Mouse (Mus musculus) T-helper 17 cell (primary cell): ENCODE data around the gene Kcnip1.

Source experiments
- in situ Hi-C, 2 experiments: fragments of 300-600 bp; cut with MboI, MseI; formaldehyde crosslinking; loops; 1 replicate in 1 of 2; 2 replicates in 1 of 2; pipeline ENCODE4 v1.15.1; 2025; ENCODE audit warnings: high pct_unique_total_duplicates in 2 of 2

Kcnip1 gene

DNA sequence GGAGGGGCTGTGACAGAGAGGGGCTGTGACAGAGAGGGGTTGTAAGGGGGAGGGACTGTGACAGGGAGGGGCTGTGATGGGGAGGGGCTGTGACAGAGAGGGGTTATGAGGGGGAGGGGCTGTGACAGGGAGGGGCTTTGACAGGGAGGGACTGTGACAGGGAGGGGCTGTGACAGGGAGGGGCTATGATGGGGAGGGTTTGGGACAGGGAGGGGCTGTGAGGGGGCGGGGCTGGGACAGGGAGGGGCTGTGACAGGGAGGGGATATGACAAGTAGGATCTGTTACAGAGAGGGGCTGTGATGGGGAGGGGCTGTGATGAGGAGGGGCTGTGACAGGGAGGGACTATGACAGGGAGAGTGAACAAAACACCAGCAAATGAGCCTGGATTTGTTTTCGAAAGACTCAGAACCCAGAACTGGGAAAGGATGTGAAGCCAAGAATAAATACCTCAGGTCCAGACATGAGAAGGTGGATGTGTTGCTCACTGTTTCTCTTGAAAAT is 290.9 kb downstream of the Kcnip1 start:
- in situ Hi-C loops = no loop called here

DNA sequence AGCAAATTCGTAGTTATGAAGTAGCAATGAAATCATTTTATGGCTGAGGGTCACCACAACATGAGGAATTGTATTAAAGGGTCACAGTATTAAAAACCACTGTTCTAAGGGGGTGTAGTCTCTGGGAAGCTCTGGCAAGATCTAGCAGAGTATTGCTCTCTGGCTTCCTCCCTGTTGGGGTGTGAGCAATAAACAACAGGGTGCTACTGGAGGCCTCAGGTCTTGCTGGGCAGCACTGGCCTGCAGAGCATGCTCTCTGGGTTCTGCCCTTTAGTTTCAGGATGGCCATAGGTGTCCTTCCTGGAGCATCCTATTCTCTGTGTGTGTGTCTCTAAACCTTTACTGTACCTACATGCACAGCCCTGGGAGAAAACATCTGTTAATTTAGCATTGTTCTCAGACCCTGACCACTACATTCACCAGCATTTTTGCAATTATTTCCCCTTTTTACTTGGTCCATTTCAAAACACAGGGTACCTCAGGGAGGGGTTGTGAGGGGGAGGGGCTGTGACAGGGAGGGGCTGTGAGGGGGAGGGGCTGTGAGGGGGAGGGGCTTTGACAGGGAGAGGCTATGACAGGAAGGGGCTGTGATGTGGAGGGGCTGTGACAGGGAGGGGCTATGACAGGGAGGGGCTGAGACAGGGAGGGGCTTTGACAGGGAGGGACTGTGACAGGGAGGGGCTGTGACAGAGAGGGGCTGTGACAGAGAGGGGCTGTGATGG is 291.6 kb downstream of the Kcnip1 start:
- in situ Hi-C loops = no loop called here

DNA sequence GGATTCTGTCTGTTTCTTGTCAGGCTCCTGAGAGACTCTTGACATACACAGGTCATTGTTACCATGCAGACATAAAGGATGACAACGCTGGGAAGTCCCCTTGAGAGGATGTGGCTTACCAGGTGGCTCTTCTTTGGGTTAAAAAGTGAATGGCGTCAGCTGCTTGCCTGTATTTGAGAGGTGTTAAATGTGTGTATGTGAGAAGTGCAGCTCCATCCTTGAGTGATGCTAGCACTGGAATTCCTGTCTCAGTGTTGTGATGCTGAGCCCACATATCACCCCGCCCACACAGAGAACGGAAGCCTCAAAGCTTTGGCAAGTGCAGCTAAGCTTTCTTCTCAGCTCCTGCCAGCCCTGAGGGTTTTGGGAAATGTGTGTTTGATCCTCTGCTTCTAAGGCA is 292.2 kb downstream of the Kcnip1 start:
- in situ Hi-C loops = no loop called here

DNA sequence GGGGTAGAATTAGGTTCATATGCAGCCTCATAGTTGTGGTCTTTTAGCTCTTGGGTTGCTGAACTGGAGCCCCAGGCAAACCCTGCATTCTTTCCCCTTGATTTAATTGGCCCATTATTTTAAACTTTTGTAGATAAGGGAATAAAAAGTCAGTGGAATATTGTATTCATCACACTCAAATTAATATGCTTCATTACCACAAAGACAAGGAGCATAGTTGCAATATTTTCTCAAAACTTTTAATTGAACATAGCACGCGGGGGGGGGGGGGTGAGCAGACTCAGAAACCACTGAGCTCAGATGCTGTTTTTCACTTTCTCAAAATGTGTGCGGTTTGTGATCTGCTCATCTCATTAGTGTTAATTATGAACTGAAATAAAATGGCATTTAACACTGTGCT is 302.8 kb downstream of the Kcnip1 start:
- in situ Hi-C loops = no loop called here

- in situ Hi-C loops = no loop called here
Measured at GRCm38 (mm10) chr11:33685904-33686303, 307.0 kb downstream of the Kcnip1 start.

DNA sequence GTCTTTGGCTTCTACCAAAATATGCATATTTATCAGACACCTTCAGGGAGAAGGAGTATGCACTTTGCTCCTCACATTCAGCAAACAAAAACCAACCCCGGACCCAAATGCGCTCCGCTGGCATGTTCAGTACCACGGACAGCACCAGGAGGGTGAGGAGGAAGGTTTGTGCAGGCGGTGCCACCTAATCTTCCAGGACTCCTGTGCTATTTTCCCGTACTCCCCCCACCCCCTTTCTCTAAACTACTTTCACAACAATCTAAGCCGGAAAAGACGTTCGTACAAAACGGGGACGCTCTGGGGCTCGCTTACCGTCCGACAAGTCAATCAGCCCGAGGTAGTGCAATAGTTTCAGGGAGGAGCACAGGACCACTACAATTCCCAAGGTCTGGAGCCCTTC is 312.8 kb downstream of the Kcnip1 start:
- in situ Hi-C loops = no loop called here

- in situ Hi-C loops = no loop called here
Measured at GRCm38 (mm10) chr11:33670105-33670965, 322.6 kb downstream of the Kcnip1 start.

DNA sequence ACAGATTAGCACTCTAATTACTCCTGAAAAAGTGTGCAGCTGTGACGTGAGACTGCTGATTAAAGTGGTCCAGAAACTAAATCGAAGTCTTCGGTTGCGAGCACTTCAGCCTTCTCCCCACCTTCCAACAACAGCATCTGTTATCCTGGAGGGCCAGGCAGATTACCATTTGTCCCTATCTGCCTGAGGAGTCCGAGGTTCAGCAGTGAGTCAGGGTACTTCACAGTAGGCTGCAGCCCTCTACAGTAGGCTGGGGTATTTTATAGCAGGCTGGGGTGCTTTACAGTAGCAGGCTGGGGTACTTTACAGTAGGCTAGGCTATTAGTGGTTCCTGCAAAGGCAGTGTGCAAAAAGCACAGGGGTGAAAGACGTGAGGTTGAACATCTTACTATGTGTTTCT is 324.6 kb downstream of the Kcnip1 start:
- in situ Hi-C loops = no loop called here

DNA sequence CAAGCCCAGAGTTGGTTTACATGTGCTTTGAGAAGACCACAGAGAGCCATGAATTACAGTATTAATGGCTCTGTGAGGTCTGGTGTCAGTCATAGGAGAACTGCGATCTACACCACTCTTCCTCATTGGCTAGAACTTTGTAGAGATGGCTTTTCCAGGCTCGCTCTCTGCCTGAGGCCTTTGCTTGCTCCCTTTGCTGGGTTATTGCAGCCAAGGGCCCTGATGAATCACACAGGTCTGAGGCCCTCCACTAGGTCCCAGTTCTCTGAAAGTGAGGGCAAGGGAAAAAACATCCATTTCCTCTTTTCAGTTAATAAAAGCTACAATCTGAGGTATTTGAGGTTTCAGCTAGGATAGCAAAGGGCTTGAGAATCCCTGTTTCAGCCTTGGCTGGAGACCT is 329.4 kb downstream of the Kcnip1 start:
- in situ Hi-C loops = no loop called here

DNA sequence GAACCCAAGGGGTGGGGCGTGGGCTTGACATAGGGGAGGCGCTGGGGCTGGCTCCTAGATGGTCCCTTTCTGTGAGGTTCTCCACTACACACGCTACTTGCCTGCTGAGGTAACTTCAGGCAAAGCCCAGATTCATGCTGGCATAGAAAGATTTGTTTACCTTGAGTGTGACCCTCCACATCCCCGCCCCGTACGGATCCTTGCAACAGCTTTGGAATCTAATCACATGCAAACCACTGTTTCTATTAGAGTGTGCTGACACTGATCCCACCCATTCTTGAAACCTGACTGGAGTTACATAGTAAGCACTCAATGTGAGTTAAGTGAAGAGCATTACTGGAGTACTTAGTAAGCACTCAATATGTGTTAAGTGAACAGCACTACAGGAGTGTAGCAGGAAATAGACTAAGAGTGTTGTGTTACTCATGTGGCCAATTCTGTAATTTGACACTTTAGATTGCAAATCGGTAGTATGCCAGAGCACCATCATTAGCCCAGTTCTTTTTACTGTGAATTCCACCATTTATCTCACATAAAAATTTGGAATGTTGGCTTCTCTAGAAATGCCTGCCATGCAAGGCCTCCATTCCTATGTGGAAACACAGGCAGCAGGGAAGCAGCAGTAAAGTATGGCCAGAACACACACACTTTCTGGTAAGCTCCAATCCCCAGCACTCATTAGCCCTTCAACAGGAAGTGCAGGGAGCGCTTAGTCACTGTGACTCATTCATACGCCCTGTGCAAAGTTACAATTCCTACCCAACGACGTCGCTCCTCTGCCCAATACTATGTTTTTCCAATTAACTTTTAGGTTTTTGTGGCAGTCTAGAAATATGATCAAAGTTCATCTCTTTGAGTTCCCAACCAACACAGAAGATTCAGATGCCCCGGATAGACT is 332.7 kb downstream of the Kcnip1 start:
- in situ Hi-C loops = no loop called here

DNA sequence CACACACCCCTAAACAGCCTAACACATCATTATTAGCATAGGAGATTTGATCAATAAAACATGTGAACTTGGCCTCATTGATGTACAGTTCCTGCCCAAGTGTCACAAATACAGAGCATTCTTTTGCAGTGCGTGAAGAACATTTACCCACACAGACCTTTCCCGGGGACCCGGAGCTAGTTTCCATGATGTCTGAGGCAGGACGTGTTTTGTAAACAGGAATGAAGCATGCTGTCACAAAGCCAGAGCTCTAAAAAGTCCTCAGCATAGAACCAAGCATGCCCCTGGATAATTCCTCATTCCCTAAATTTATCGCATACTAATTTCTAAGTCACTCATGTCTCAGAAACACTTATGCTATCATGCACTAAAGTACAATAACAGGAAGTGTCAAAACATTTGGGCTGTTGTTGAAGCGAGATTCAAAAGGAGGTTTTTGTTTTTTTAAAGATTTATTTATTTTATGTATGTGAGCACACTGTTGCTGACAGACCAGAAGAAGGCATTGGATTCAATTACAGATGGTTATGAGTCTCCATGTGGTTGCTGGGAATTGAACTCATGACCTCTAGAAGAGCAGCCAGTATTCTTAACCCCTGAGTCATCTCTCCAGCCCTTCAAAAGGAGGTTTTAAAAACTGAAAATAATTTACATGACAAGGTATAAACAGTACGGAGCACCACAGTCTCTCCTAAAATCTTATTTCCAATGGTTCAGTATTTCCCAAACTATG is 336.9 kb downstream of the Kcnip1 start:
- in situ Hi-C loops = no loop called here

- in situ Hi-C loops = no loop called here
Measured at GRCm38 (mm10) chr11:33655221-33655620, 337.7 kb downstream of the Kcnip1 start.

GRCm38 (mm10) chr11:33654485-33654884 is 338.5 kb downstream of the Kcnip1 start:
- in situ Hi-C loops = no loop called here

DNA sequence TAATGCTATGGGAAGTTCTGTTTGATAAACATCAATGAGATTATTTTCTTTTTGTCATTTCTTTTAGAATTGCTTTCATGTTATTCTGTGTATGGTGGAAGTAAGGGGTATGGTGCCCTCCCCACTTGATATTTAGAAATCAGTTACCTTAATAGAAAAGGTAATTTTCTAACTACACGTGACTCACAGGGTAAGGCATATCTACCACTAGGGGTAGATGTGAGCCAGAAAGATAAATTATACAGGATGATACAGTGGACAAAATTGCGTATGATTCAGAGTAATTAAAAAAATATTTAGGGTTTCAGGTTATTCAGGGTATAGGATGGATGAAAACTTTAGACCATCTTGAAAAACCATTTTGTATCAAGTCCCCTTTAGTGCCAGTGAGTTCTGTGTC is 343.6 kb downstream of the Kcnip1 start:
- in situ Hi-C loops = no loop called here

DNA sequence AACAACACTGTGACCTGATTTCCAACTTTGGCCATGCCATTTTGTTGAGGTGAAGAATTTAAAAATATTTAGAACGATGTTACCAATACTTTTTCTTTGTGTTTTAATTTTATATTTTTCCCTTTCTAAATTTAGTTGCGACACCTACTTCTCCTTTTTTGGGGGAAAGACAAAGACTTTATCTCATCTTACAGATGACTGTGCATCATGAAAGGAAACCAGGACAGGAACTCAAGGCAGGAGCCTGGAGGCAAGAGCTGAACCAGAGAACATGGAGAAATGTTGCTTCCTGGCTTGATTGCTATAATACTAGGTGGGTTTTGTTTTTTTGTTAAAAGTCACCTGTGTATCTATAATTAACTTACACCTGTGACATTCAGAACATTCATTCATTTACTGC is 355.8 kb downstream of the Kcnip1 start:
- in situ Hi-C loops = no loop called here

DNA sequence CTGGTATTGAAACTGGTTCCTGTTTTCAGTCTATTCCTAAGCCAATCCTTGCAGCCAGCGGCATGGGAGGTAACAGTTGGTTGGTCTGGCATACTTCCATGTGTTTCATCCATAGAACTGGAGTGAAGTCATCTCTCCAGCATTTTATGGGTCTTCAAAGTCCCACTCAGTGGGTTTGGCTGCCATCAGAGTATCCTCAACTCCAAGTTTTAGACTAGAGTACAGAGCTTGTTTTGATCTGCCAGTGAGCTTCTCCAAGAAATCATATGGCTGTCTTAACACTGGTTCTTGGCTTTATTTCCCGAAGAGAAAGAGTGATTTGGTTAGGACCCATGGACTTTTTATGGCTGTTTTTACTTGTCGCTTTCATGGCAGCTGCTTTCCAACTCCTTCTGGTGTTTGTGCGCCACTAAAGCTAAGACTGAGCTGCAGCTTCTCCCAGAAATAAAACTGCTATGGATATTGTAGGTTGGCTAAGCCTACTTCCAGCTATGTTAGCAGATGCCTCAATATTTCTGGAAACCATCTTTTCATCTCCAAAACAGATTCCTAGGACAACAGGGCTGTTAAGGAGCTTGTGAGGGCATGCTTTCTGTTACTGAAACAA is 365.7 kb downstream of the Kcnip1 start:
- in situ Hi-C loops = no loop called here

DNA sequence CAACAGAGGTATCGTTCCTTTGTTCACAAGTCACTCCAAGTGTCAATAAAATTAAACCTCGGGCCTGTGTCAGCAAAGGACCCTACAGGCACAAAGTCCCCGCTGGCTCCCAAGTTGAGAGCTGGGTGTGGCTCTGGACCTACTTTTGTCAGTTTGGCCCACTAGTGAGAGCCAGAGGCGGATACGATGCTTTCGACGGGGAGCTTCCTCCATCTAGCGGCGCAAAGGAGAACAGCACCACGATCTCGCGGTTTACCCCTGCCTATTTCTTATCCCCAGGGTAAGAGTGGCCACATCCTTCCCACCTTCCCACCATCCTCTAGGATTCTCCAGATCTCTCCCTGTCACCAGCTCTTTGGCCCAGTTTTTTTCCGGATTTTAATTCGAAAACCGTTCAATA is 378.7 kb downstream of the Kcnip1 start:
- in situ Hi-C loops = loop anchor here (5.0 kb wide), 1 partner anchor 437 kb away; no protein-coding TSS in a partner anchor

DNA sequence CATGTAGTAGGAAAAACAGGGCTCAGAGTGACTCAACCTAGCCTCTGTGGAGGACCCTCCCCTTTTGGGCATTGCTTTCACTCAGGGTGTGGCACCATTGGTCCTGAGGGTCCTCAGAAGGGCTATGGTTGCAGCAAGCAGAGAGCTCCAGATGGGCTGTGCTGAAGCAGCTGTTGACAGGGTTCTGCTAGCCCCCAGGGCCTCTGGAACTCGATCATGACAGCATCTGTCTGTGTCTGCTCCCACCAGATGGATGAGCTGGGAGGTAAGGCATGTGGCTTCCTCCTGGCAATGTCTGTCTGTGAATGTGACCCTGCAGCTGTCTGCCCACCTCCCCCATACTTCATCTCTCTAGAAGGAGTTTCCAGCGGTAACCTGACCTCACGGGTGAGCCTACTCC is 385.2 kb downstream of the Kcnip1 start:
- in situ Hi-C loops = no loop called here

- in situ Hi-C loops = no loop called here
Measured at GRCm38 (mm10) chr11:33603174-33603573, 389.8 kb downstream of the Kcnip1 start.

DNA sequence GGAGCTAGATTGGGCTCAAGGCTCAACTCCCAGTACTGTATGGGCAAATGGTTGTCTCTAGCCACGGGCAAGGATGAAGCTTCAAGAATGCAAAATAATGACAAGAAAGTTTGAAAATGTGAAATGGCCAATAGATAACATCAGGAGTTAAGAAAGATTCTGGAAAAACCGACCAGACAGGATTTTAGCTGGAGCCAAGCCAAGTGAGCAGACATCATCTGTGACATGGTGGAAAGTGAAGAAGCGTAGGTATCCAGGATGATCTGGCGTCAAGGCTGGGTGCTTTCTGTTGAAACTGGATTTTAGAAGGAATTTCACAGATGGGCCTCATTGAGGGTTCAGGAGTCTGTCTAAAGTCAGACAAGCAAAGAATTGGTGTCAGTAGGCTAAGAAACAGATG is 394.0 kb downstream of the Kcnip1 start, which contains the start of gene D130052B06Rik:
Gene D130052B06Rik (plus strand): TSS at position 317 of the 400 bp plus-strand sequence.
- in situ Hi-C loops = no loop called here

DNA sequence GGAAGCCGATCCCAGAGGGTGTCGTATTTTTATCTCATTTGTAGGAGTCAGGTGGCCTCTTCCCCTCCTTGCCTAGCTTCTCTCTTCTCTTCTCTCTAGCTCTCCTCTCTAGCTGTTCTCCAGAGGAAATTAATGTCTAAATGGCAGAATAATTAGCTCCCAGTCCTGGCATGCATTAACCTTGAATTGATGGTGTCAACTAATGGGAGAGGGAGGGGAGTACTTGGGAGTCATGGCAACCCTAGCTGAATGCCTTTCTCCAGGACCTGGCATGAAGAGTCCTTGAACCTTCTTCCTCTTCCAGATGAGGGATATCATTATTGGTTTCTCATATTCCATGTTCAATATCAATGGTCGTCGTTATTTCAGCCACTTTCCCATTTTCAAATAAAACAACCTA is 396.3 kb downstream of the Kcnip1 start:
- in situ Hi-C loops = no loop called here
